Mouse (Mus musculus): Measurements from ENCODE around the gene Nrxn2.

Gene Nrxn2

GRCm38 (mm10) chr19:6453349-6453748, 34.8 kb downstream of the Nrxn2 start:
- no peak for DNase-seq

- DNase-seq = no peak
Observed at GRCm38 (mm10) chr19:6454041-6454720, 35.6 kb downstream of the Nrxn2 start.

- no peak for DNase-seq
Observed at GRCm38 (mm10) chr19:6459504-6459903, 41.0 kb downstream of the Nrxn2 start.

DNA sequence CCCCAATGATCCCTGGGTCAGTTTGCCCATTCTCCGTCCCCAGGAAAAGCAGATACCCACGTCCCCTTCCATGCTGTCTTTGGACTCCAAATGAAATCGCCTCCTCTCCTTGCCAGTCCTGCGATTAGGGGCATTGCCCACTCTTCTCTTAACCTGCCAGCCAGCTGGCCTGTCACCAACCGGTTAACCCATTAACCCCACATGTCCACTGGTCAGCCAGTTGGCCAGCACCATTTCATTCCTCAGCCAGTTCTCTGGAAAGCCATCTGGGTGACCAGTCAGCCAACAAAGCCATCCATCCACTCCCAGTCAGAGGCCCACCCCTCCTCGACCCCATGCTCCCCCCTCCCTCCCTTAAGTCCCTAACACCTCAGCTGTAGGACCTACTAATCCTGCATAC, 44.3 kb downstream of the Nrxn2 start:
- DNase-seq = no peak

GRCm38 (mm10) chr19:6464306-6465071, 46.0 kb downstream of the Nrxn2 start:
- DNase-seq = no peak

DNA sequence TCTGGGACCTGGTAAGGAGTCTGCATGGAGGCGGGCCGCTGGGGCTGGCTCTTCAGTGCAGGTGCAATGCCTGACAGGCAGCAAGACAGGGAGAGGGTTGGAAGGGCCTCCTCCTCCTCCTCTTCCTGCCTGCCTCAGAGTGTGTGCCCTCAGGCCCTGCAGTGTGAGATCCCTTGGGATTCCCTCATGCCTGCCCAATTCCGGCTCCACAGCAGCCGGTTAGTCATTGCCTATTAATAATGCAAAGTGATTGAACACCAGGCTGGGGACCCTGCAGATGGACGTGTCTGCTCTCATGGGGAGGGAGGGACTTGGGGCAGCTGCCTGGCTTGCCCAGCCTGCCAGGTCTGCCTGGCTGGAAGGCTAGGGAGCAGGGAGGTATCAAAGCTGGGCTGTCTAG, 46.6 kb downstream of the Nrxn2 start:
- no peak for DNase-seq

GRCm38 (mm10) chr19:6466945-6467344, 48.4 kb downstream of the Nrxn2 start:
- no peak for DNase-seq

GRCm38 (mm10) chr19:6467374-6467979, 48.9 kb downstream of the Nrxn2 start:
- no peak for DNase-seq

DNA sequence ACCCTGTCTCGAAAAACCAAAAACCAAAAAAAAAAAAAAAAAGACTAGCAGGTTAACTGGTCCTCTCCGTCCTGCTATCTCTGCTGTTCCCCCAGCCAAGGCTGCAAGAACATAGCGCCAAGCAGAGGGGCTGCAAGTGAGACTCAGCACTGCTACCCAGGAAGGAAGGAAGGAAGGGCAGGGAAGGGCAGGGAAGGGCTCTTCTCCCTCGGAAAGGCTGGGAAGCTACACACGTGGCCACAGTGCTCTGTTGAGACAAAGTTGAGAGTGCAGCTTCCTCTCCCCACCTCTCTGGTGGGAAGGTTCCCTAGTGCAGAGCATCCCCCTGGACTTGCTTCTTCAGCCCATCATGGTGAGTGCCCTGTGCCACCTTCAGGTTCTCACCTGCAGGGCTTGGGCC, 53.1 kb downstream of the Nrxn2 start:
- DNase-seq = peak in 1 of 2 experiments; percentile 53

GRCm38 (mm10) chr19:6472821-6473220, 54.3 kb downstream of the Nrxn2 start:
- peak in 1 of 2 experiments; percentile 19 for DNase-seq

DNA sequence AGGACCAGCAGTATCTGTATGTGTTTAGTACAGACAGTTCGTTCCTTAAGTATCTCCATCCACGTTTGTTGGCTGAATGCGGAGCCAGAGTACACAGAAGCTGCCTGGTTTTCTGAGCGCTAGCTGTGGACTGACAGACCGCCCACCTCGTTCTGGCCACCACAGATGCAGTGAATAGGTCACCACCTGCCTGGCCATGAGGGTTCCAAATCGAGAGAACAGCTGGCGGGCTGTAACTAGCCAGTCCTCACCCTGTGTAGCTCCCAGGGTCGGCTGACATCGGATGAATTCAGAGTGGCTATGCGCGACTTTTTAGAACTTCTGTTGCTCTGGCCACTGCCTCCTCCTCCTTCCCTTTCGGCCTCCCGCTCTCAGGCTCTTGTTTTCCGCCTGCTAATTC, 56.2 kb downstream of the Nrxn2 start:
- no peak for DNase-seq

GRCm38 (mm10) chr19:6475129-6475528, 56.6 kb downstream of the Nrxn2 start:
- DNase-seq = peak; percentile 46 to 60

GRCm38 (mm10) chr19:6477007-6477406, 58.5 kb downstream of the Nrxn2 start:
- no peak for DNase-seq

GRCm38 (mm10) chr19:6478566-6478965, 60.0 kb downstream of the Nrxn2 start:
- no peak for DNase-seq

DNA sequence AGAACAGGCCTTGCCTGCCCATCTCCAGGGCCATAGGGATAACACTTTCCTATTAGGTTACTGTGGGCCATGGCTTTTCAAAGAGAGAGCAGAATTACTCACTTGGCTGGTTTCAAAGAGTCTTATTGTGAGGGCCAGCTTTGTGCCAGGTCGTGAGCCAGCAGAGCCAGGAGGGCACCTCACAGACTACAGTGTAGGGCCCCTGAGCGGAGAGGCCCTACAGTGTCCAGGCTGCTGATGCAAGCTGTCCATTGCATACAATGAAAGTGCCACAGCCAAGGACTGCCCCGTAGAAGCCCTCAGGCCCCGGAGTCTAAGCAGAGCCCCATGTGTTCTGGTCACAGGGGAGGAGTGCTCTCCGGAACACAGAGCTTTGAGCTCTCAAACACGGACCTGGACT, 64.4 kb downstream of the Nrxn2 start:
- DNase-seq = no peak

GRCm38 (mm10) chr19:6485059-6485630, 66.6 kb downstream of the Nrxn2 start:
- DNase-seq = no peak

DNA sequence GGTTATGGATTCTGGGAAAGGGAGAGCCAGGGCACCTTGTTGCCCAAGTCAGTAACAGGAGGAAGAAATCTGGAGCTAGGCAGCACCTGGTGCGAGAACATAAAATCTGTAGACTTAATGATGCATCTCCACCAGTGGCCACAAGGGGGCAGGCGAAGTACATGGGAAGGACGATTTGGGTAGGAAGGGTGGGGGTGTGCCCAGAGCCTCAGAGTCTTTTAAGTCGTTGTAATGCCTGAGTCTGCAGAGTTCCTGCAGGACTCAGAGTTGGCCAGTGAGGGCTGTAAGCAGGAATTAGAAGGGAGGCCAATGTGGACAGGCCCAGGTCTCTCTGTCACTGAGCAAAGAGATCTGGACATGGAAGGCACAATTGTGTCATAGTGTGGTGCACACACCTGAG, 70.5 kb downstream of the Nrxn2 start:
- peak; percentile 72 to 87 for DNase-seq

- DNase-seq = no peak
Observed at GRCm38 (mm10) chr19:6491538-6491937, 73.0 kb downstream of the Nrxn2 start.

DNA sequence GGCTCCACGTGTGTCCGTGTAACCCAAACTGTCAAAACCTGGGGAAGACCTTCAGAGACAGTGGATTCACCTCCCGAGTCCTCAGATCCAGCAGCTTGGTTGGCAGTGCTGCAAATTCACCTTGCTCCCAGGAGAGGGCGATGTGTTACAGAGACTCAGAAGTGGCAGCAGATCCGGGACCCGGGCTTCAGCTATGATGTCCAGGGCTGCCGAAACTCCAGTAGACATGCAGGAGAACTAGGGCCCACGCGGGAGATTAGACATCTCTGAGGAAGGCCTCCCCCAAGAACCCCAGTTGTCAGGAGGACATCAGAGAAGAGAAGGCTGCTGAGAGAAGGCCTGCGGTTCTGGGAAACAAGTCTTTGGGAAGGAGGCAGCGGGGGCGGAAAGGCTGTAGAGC, 73.6 kb downstream of the Nrxn2 start:
- peak; percentile 51 to 67 for DNase-seq

- no peak for DNase-seq
Observed at GRCm38 (mm10) chr19:6493219-6493618, 74.7 kb downstream of the Nrxn2 start.

DNA sequence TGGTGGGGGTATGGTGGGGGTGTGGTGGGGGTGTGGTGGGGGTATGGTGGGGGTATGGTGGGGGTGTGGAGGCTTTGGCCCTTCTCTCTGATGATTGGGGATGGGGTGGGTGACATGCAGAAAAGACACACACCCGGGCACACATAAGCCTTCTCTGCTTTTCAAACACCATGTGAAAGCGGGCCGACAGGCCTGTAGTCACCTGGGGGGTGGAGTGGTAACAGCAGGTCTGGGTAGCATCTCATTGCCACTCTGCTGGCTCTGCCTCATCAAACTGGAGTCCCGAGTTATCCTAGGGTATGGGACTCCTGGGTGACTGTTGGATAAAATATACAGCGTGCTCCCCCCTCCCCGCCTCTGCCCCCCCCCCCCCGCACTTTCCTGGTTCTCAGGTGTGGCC, 75.5 kb downstream of the Nrxn2 start:
- DNase-seq = no peak

DNA sequence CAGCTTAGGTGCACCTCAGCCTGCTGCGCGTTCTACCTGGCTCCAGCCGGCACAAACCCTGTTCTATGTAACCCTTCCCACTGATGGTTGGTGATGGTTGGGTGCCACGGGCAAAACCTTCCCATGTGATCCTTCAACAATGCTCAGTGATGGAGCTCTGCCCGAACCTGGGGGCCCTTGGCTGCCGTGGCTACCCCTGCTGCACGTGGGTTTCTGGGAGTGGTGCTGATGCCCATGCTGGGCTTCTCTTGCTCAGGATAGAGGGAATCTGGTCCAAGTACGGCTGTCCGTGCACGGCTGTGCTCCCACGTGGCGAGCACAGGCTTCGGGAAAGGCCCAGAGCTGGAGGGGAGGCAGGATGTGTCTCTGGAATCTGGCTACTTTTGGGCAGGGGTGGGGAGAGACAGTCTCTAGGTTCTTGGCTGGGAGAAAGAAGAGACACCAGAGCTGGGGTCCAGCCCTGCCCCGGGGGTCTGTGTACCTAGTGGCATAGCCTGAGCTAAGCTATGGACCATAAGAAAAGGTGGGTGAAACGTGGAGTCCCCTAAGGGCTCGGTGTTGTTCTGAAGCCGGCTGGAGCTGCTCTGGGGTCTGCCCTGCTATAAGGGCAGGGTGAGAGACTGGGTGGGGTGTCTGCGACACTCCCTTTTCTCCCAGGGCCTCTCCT, 76.1 kb downstream of the Nrxn2 start:
- no peak for DNase-seq

- DNase-seq = no peak
Observed at GRCm38 (mm10) chr19:6495714-6496113, 77.2 kb downstream of the Nrxn2 start.
